Mouse (Mus musculus): Measurements from ENCODE around the gene P3h4.

DNA sequence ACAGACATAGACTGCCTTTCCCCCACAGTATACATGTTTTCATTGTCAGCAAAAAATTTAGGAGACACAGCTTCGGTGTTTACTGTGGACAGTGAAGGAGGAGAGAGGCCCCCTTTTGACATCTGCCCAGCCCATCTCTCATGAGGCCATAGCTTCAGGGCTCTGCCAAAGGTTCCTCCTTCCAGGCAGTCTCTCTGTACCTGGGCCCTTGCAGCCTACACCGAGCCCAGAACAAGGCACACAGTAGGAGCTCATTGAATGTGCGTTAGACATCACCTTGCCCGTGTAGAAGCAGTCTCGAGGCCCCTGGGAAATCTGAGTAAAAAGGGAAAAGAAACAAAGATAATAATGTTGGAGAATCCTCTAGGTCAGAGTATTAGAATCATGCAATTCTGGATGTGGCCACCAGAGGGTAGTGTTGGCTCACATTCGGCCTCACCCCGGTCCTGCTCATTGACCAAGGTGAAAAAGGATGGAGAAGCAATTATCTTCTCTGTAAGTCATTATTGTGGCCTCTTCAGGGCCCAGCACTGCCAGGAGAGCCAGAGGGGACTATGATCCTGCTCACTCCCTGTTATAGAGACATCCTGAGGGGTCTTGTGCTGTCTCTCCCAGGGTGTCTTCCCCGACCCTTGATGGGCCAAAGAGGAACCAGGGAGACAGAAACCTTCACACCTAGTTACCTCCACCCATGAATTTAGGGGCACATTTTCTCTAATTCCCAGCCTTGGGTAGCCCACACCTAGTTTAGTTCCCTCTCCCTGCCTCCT lies 52.2 kb downstream of the P3h4 start:
- TF ChIP-seq CTCF (IDR thresholded peaks at IDR 0.05) (peak; percentile 89), POLR2A (IDR thresholded peaks at IDR 0.05; ENCODE audit: insufficient read depth, low read depth, low read length) (no peak)

Measured in heart, adult 2 months (tissue).